Mouse (Mus musculus) forebrain, embryonic 12.5 days (tissue): ENCODE measurements around the gene Plce1. TPM values are rescaled to one million over a fixed set of nuclear protein-coding genes. Genes with fewer than 3 reads are reported as not detected.

Source experiments
- ATAC-seq: fragments of 200-750 bp; cut with Nextera tagmentation; 2 replicates; pipeline ENCODE4 v1.8.0; 2017; ENCODE audit warnings: moderate TSS enrichment; ENCODE audit not compliant: low FRiP score
- H3K27ac ChIP-seq: fragments of 300-500 bp; sonication (generic); 2 replicates; pipeline ENCODE4 v1.5.1; 2016; ENCODE audit warnings: mild to moderate bottlenecking
- H3K27me3 ChIP-seq: fragments of 300-500 bp; sonication (generic); 2 replicates; pipeline ENCODE4 v1.6.1; 2016; ENCODE audit warnings: mild to moderate bottlenecking
- H3K36me3 ChIP-seq: fragments of 300-500 bp; sonication (generic); replicated peaks from 2 replicates; pipeline ENCODE4 v1.6.1; 2016; ENCODE audit warnings: mild to moderate bottlenecking
- H3K4me1 ChIP-seq: fragments of 300-500 bp; sonication (generic); 2 replicates; pipeline ENCODE4 v1.6.1; 2016
- H3K4me2 ChIP-seq: fragments of 300-500 bp; sonication (generic); 2 replicates; pipeline ENCODE4 v1.6.1; 2016; ENCODE audit warnings: mild to moderate bottlenecking, moderate library complexity
- H3K4me3 ChIP-seq: fragments of 300-500 bp; sonication (generic); replicated peaks from 2 replicates; pipeline ENCODE4 v1.5.1; 2016; ENCODE audit warnings: mild to moderate bottlenecking
- H3K9ac ChIP-seq: fragments of 300-500 bp; sonication (generic); 2 replicates; pipeline ENCODE4 v1.6.1; 2016; ENCODE audit warnings: mild to moderate bottlenecking
- H3K9me3 ChIP-seq: fragments of 300-500 bp; sonication (generic); 2 replicates; pipeline ENCODE4 v1.6.1; 2016
- WGBS: fragments of 180-500 bp; shearing (Covaris S2); methylation state at CpG from one replicate; pipeline ENCODE4 v1.1.7; 2016; 5-methylcytosine and 5-hydroxymethylcytosine counted together
- polyA plus RNA-seq: library from polyadenylated mRNA; unstranded; fragments of >200 nt; fragmentation: Nextera tagmentation; extraction: Ambion mirVana; gene quantifications from 2 replicates; pipeline ENCODE4 v1.2.1, GENCODE M21; 2016

The Plce1 gene
- 6.0 and 6.2 TPM in 2 replicates for polyA plus RNA-seq

DNA sequence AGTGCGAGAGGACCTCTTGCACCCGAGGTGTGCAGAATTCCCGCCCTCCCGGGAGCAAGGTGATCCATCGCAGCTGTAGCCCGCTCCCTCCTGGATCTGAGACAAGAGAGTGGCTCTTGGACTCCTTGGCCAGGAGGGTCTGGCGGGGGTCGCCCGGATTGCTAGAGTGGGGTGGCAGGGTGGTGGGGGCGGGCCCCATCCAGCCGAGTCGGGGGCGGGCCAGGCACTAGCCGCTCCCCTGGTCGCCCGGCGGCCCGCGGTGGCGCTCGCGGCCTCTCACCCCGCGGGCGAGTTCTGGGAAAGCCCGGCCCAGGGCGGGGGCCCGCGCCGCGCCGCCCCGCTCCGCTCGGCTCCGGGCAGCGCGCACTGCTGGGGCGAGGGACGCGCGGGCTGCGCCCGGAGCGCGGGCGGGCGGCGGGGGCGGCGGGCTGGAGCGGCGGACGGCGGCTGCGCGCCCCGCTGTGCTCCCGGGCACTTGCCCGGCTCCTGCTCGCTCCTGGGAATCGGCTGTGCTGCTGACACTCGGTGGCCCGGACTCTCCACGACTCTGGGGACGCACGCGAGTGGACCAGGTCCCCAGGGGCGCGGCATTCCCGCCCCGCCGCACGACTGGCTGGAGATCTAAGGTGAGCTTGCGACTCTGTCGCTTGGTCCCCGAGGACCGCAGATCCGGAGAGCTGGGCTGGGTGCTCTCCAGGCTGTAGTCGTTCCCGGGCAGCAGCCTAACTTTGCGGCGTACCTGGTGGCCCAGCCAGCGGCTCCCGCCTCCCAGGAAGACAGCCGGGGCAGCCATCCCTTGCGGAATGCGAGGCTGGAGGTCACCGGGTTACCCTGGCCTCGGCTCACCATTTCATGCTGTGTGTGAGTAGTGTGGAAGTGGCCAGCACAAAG is at the start of gene Plce1:
Plce1 (plus strand) TSS at position 379 of the 891 bp plus-strand sequence.
- Histone ChIP-seq H3K9ac (peak within 1 kb of the TSS; percentile 77), H3K27ac (peak within 1 kb of the TSS; percentile 81; the same call in 1 of the 2 replicates), H3K4me1 (peaks cover 51% of the 10 kb centered on the region), H3K27me3 (peaks cover 66% of the 10 kb centered on the region), H3K36me3 (no peaks in the 10 kb centered on the region), H3K9me3 (no peaks in the 10 kb centered on the region), H3K4me2 (peak within 1 kb of the TSS; percentile 93), H3K4me3 (peak within 1 kb of the TSS; percentile 69)
- under 1% methylated on average over 77 of the region's 90 CpGs for WGBS
- ATAC-seq: peak; percentile 84

DNA sequence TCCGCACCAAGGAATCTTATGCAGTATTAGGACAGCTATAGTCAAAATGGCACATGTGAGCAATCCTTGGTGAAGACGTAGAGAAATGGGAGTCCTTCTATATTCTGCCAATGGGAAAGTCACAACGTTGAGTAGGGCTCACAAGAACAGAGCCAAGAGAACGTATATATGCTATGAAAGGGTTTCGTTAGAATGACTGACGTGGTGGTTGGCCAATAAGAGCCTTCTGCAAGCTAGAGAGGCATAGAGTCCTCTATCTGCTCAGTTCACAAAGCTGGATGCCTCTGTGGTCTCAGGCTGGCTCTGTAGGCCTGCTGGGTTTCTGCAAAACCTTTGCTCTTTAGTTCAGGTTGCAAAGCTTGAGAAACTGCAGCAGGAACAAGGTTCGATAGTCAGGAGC is 49.6 kb upstream of the Plce1 start:
- H3K4me1 ChIP-seq: no peaks in the 10 kb centered on the region
- no peak overlapping the region for H3K27ac ChIP-seq
- H3K36me3 ChIP-seq: no peaks in the 10 kb centered on the region
- H3K27me3 ChIP-seq: no peaks in the 10 kb centered on the region
- H3K9ac ChIP-seq: no peak overlapping the region
- no peak for ATAC-seq
- peaks cover 4% of the 10 kb centered on the region; the same call in 1 of the 2 replicates for H3K9me3 ChIP-seq
- 77% methylated on average over 7 of the region's 7 CpGs for WGBS
- no peak overlapping the region for H3K4me3 ChIP-seq
- no peak overlapping the region for H3K4me2 ChIP-seq

- Histone ChIP-seq H3K4me1 (no peaks in the 10 kb centered on the region), H3K36me3 (no peaks in the 10 kb centered on the region), H3K27ac (no peak overlapping the region), H3K4me3 (no peak overlapping the region), H3K4me2 (no peak overlapping the region), H3K9me3 (peaks cover 4% of the 10 kb centered on the region; the same call in 1 of the 2 replicates), H3K9ac (no peak overlapping the region), H3K27me3 (no peaks in the 10 kb centered on the region)
- ATAC-seq: no peak
- WGBS: 81% methylated on average over 3 of the region's 3 CpGs
These were observed 48.9 kb upstream of the Plce1 start for GRCm38 (mm10) chr19:38432021-38432420.

GRCm38 (mm10) chr19:38433381-38433780 is 47.5 kb upstream of the Plce1 start:
- H3K4me2 ChIP-seq: no peak overlapping the region
- H3K4me3 ChIP-seq: no peak overlapping the region
- no peak overlapping the region for H3K9ac ChIP-seq
- no peak overlapping the region for H3K27ac ChIP-seq
- H3K27me3 ChIP-seq: no peaks in the 10 kb centered on the region
- ATAC-seq: no peak
- H3K9me3 ChIP-seq: peaks cover 4% of the 10 kb centered on the region; the same call in 1 of the 2 replicates
- 89% methylated on average over 2 of the region's 2 CpGs for WGBS
- H3K36me3 ChIP-seq: no peaks in the 10 kb centered on the region
- no peaks in the 10 kb centered on the region for H3K4me1 ChIP-seq

DNA sequence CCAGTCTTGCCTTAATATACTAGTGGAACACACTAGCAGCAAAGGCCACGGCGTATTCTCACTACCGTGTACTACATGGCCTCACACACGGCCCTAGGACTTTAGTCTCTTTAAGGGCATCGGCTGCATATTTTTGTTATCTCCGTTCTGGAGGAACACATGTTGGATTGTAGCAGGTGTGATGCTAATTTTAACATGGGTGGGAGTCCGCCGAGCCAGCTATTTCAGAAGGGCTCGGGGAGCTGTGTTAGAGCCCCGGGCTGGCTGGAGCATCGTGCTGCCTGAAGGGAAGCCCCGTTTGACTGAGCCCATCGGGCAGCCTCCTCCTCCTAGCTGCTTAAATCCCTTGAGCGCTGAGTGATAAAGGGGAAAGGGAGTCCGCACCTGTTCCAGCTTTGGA is 45.7 kb upstream of the Plce1 start:
- Histone ChIP-seq H3K36me3 (no peaks in the 10 kb centered on the region), H3K27me3 (no peaks in the 10 kb centered on the region), H3K27ac (no peak overlapping the region), H3K9ac (no peak overlapping the region), H3K4me3 (no peak overlapping the region), H3K4me2 (no peak overlapping the region), H3K4me1 (no peaks in the 10 kb centered on the region), H3K9me3 (peaks cover 4% of the 10 kb centered on the region; the same call in 1 of the 2 replicates)
- 93% methylated on average over 15 of the region's 15 CpGs for WGBS
- no peak for ATAC-seq

DNA sequence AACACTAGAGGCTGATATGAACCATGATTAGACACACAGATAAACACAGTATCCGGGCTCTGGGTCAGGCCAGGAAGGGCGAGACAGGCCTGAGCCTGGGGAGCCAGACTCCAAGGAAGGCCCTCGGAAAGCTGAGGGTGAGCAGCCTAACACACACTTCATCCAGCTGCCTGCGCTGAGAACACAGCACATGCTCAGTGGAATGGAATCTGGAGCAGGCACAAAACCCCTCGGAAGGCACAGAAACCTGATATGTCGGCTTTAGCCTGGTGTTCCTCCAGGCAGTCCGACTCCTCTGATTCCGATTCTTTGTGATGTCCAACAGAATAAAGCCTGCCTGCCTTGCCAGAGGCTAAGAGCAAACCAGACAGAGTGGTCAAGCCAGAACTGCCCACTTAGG is 39.0 kb upstream of the Plce1 start:
- Histone ChIP-seq H3K4me1 (no peaks in the 10 kb centered on the region), H3K4me2 (no peak overlapping the region), H3K27me3 (no peaks in the 10 kb centered on the region), H3K36me3 (no peaks in the 10 kb centered on the region), H3K27ac (no peak overlapping the region), H3K4me3 (no peak overlapping the region), H3K9me3 (no peaks in the 10 kb centered on the region), H3K9ac (no peak overlapping the region)
- 75% methylated on average over 8 of the region's 8 CpGs for WGBS
- ATAC-seq: no peak

DNA sequence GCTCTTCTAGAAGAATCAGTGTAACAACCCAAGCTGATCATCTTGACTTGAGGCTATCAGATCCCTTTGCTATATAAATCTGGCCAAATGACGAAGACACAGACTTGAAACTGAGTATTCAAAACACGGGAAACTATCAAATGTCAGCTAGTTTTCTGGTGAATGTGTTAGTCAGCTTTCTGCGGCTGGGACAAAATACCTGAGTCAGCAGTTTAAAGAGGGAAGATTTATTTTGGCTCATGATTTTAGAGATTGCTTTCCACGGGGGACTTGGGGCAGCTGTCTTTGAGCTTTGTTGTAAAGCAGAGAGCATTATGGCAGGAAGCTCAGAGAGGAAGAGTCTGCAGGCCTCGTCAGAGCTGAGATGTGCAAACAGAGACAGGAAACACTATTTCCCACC is 35.2 kb upstream of the Plce1 start:
- H3K4me1 ChIP-seq: no peaks in the 10 kb centered on the region
- H3K27me3 ChIP-seq: no peaks in the 10 kb centered on the region
- no peaks in the 10 kb centered on the region for H3K9me3 ChIP-seq
- ATAC-seq: no peak
- no peak overlapping the region for H3K4me3 ChIP-seq
- H3K27ac ChIP-seq: no peak overlapping the region
- H3K4me2 ChIP-seq: no peak overlapping the region
- no peak overlapping the region for H3K9ac ChIP-seq
- H3K36me3 ChIP-seq: no peaks in the 10 kb centered on the region
- WGBS: 86% methylated on average over 5 of the region's 5 CpGs

DNA sequence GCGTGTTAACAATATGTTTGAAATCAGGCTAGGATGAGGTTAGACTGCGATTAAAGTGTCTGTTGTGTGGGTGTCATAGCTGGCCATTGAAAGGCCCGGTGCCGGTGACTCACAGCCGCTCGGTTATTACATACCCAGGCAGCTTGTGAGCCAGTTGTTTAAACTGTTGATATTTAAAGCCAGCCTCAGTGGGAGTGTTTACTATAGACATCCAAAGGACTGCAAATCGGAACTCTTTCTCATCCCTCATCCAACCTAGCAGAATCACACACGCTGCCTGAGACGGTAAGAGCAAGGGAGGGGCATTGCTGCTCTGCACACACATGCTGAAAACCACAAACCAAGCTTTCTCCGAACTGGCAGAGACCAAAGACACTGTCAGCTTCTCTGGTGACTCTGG is 25.7 kb upstream of the Plce1 start:
- WGBS: 88% methylated on average over 10 of the region's 10 CpGs
- no peaks in the 10 kb centered on the region for H3K27me3 ChIP-seq
- no peaks in the 10 kb centered on the region for H3K4me1 ChIP-seq
- no peak overlapping the region for H3K27ac ChIP-seq
- H3K9me3 ChIP-seq: peaks cover 4% of the 10 kb centered on the region; the same call in 1 of the 2 replicates
- no peak overlapping the region for H3K4me3 ChIP-seq
- H3K36me3 ChIP-seq: no peaks in the 10 kb centered on the region
- no peak overlapping the region for H3K9ac ChIP-seq
- no peak overlapping the region for H3K4me2 ChIP-seq
- ATAC-seq: no peak

DNA sequence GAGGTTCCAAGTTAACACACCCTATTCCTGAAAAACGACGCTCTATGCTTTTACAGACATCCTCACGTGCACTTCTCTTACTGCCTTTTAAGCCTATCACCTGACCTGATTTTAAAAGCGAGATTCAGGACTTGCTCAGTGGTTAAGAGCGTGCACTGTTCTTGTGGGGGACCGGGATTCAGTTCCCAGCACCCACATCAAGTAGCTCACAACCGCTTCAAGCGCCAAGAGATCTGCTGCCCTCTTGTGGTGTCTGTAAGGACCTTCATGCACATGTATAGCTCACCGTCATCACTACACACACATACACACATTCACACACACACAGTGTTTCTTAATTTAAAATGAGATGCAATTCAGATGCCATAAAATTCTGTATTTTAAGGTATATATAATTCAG is 21.9 kb upstream of the Plce1 start:
- no peaks in the 10 kb centered on the region for H3K4me1 ChIP-seq
- H3K4me3 ChIP-seq: no peak overlapping the region
- H3K27ac ChIP-seq: no peak overlapping the region
- H3K9ac ChIP-seq: no peak overlapping the region
- peaks cover 4% of the 10 kb centered on the region; the same call in 1 of the 2 replicates for H3K9me3 ChIP-seq
- H3K36me3 ChIP-seq: no peaks in the 10 kb centered on the region
- H3K4me2 ChIP-seq: no peak overlapping the region
- 94% methylated on average over 9 of the region's 9 CpGs for WGBS
- ATAC-seq: no peak
- H3K27me3 ChIP-seq: no peaks in the 10 kb centered on the region

GRCm38 (mm10) chr19:38460696-38461095 is 20.2 kb upstream of the Plce1 start:
- H3K4me3 ChIP-seq: no peak overlapping the region
- H3K27ac ChIP-seq: no peak overlapping the region
- ATAC-seq: no peak
- H3K27me3 ChIP-seq: no peaks in the 10 kb centered on the region
- H3K36me3 ChIP-seq: no peaks in the 10 kb centered on the region
- 72% methylated on average over 4 of the region's 4 CpGs for WGBS
- no peak overlapping the region for H3K9ac ChIP-seq
- H3K9me3 ChIP-seq: peaks cover 4% of the 10 kb centered on the region; the same call in 1 of the 2 replicates
- H3K4me1 ChIP-seq: no peaks in the 10 kb centered on the region
- no peak overlapping the region for H3K4me2 ChIP-seq

DNA sequence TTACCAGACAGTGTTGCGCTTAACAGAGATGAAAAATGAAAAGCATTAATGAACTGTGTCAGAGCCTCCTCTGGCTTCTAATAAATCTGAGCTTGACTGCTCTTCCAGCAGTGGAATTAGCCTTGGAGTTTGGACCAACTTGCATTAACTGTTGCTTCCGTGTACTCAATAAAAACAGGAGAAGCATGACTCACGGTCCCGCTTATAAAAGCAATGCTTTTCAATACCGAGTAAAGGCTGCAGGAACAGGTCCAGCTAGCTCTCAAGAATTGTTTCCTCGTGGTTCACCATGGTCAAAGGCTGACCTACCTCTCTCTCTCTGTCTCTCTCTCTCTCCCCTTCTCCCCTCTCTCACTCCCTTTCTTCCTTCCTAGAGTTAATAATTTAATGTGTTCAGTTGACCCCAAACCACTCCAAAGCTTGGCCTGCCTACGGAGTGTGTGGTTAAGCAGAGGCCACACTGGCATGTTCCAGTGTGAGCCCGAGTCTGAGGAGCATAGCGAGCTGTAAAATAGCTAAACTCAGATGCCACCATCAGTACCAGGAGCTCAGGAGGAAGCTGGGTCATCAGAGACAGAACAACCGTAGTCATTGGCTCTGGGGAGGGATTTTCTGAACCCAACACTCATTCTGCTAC is 10.5 kb upstream of the Plce1 start:
- no peak overlapping the region for H3K9ac ChIP-seq
- 90% methylated on average over 10 of the region's 10 CpGs for WGBS
- no peak for ATAC-seq

DNA sequence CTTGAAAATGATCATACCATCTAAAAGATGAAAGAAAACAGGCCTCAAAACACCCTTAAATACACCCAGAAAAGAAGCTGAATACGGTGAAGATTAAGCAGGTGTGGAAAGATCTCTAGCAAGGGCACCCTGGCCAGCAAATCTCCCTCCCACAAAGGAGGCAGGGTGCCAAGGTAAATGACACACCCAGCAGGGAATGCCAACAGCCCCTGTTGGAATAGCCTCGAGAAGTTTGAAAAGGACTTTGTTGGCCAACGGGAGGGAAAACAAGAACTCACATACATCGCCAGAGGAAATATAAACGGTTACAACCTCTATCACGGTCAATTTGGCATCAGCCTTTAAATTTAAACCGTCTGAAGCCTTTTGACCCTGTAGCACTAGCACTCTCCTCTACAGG is 5.5 kb upstream of the Plce1 start:
- H3K27me3 ChIP-seq: peaks cover 12% of the 10 kb centered on the region
- no peak overlapping the region for H3K9ac ChIP-seq
- ATAC-seq: no peak
- 73% methylated on average over 7 of the region's 7 CpGs for WGBS
- H3K9me3 ChIP-seq: no peaks in the 10 kb centered on the region
- H3K4me2 ChIP-seq: no peak overlapping the region
- no peak overlapping the region for H3K27ac ChIP-seq
- no peaks in the 10 kb centered on the region for H3K36me3 ChIP-seq
- no peak overlapping the region for H3K4me3 ChIP-seq
- H3K4me1 ChIP-seq: peaks cover 26% of the 10 kb centered on the region

More for the DNA sequence above, 10.5 kb upstream of the Plce1 start:
- no peaks in the 10 kb centered on the region for H3K4me1 ChIP-seq
- no peaks in the 10 kb centered on the region for H3K27me3 ChIP-seq
- H3K36me3 ChIP-seq: no peaks in the 10 kb centered on the region
- no peak overlapping the region for H3K4me3 ChIP-seq
- no peaks in the 10 kb centered on the region for H3K9me3 ChIP-seq
- H3K4me2 ChIP-seq: no peak overlapping the region
- no peak overlapping the region for H3K27ac ChIP-seq
